Mouse (Mus musculus): ENCODE measurements around the gene Rgs17. TPM values are rescaled to one million over a fixed set of nuclear protein-coding genes. Genes with fewer than 3 reads are reported as not detected.

Gene Rgs17
- polyA plus RNA-seq, 1 experiment = 0.30 TPM

DNA sequence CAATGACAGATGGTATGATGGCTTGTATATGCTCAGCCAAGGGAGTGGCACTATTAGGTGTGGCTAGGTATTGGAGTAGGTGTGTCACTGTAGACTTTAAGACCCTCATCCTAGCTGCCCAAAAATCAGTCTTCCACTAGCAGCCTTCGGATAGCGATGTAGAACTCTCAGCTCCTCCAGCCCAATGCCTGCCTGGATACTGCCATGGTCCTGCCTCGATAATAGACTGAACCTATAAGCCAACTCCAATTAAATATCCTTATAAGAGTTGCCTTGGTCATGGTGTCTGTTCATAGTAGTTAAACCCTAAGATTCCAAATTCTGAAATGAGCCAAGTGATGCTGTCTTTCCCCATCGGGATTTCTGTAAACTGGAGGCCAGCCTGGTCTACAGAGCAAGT, 124.1 kb downstream of the Rgs17 start:
- TF ChIP-seq CTCF (IDR thresholded peaks at IDR 0.05; ENCODE audit: control insufficient read depth, insufficient read depth, insufficient replicate concordance, low read depth, low read length) (no peak), POLR2A (IDR thresholded peaks at IDR 0.05; ENCODE audit: control insufficient read depth, low read depth, low read length) (no peak)
- Histone ChIP-seq H3K27me3 (ENCODE audit: control insufficient read depth, insufficient read depth, low read length) (no peaks in the 10 kb centered on the region), H3K4me1 (ENCODE audit: control insufficient read depth, insufficient read depth, low read length) (no peaks in the 10 kb centered on the region), H3K36me3 (ENCODE audit: control insufficient read depth, insufficient read depth, low read length) (no peaks in the 10 kb centered on the region), H3K27ac (ENCODE audit: control insufficient read depth, insufficient read depth, low read depth, low read length) (no peak overlapping the region), H3K4me3 (ENCODE audit: control insufficient read depth, low read depth, low read length) (no peak overlapping the region)

DNA sequence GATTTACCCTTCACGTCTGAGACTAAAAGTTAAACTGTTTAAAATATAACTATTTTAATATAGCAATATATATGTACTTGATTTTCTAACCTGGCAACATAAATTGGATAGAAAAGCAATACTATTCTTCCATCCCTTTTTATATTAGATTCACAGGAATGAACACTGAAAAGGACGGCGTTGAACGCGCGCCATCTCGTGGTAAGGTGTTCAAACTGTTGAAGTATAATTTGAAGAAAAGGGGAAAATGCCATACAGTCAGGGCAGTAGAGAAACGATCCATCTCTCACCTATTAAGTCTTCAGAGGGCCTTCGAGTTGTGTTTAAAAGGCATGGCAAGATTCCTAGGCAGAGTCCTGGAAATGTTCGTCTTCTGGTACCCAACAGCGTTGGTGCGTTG, 131.5 kb downstream of the Rgs17 start:
- TF ChIP-seq CTCF (IDR thresholded peaks at IDR 0.05; ENCODE audit: control insufficient read depth, insufficient read depth, insufficient replicate concordance, low read depth, low read length) (no peak), POLR2A (IDR thresholded peaks at IDR 0.05; ENCODE audit: control insufficient read depth, low read depth, low read length) (no peak)
- Histone ChIP-seq H3K4me1 (ENCODE audit: control insufficient read depth, insufficient read depth, low read length) (no peaks in the 10 kb centered on the region; the same call in 1 of the 2 replicates), H3K27ac (ENCODE audit: control insufficient read depth, insufficient read depth, low read depth, low read length) (no peak overlapping the region), H3K27me3 (ENCODE audit: control insufficient read depth, insufficient read depth, low read length) (no peaks in the 10 kb centered on the region), H3K4me3 (ENCODE audit: control insufficient read depth, low read depth, low read length) (no peak overlapping the region), H3K36me3 (ENCODE audit: control insufficient read depth, insufficient read depth, low read length) (no peaks in the 10 kb centered on the region)

DNA sequence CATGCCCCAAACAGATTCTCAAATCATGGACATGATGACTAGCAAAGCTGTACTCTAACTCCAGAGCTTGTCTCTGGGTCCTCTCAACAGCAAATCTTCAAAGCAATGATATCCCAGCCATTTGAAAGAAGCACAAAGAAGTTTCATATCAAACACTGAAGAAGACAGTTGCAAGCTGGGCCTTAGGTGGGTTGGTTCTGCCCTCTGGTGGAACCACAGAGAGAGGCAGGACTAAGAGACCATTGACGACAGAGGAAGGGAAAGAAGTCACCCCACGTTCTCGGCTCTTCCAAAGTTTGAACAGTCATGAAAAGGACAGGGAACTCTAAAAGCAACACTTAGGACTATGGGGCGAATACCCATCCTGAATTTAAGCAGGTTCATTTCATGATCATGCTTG, 135.3 kb downstream of the Rgs17 start:
- Histone ChIP-seq H3K27me3 (ENCODE audit: control insufficient read depth, insufficient read depth, low read length) (no peaks in the 10 kb centered on the region), H3K27ac (ENCODE audit: control insufficient read depth, insufficient read depth, low read depth, low read length) (no peak overlapping the region), H3K4me1 (ENCODE audit: control insufficient read depth, insufficient read depth, low read length) (no peaks in the 10 kb centered on the region; the same call in 1 of the 2 replicates), H3K36me3 (ENCODE audit: control insufficient read depth, insufficient read depth, low read length) (no peaks in the 10 kb centered on the region), H3K4me3 (ENCODE audit: control insufficient read depth, low read depth, low read length) (no peak overlapping the region)
- TF ChIP-seq CTCF (IDR thresholded peaks at IDR 0.05; ENCODE audit: control insufficient read depth, insufficient read depth, insufficient replicate concordance, low read depth, low read length) = peak; percentile 46; the same call in 1 of the 2 replicates
- no peak for TF ChIP-seq POLR2A (IDR thresholded peaks at IDR 0.05; ENCODE audit: control insufficient read depth, low read depth, low read length)

Other genes starting within 250 kb of the Rgs17 start
- gene Fbxo5, start 116.8 kb downstream of the Rgs17 start, polyA plus RNA-seq (2012; rRNA removed) = 0.53 and 1.1 TPM in 2 replicates
- gene Mtrf1l, start 98.5 kb downstream of the Rgs17 start, polyA plus RNA-seq (2012; rRNA removed) = 0.71 and 1.1 TPM in 2 replicates

All from testis, adult 2 months (tissue).